Mouse (Mus musculus) layer of hippocampus, adult 2 months (tissue): ENCODE measurements around the gene Gbx1. TPM values are rescaled to one million over a fixed set of nuclear protein-coding genes. Genes with fewer than 3 reads are reported as not detected.

Experiments used
- DNase-seq, 2 experiments: peaks; one replicate each; pipeline ENCODE4 v3.0.0; 2022; ENCODE audit warnings: low spot score in 2 of 2
- H3K27ac ChIP-seq: fragments of 200-600 bp; 2 replicates; pipeline ENCODE4 v1.8.1; 2022
- H3K4me3 ChIP-seq: fragments of 200-600 bp; 2 replicates; pipeline ENCODE4 v1.8.1; 2022; ENCODE audit warnings: mild to moderate bottlenecking
- CTCF ChIP-seq: fragments of 200-600 bp; conservative IDR thresholded peaks from 2 replicates; pipeline ENCODE4 v1.8.1; 2022; ENCODE audit warnings: antibody characterized with exemption, mild to moderate bottlenecking, moderate library complexity
- total RNA-seq, 2 experiments: library from RNA; stranded (reverse); gene quantifications; 2 replicates each; pipeline ENCODE4 v1.2.3; 2021

The Gbx1 gene
- total RNA-seq, 2 experiments from 2014 or later = 0.10 TPM; not detected in 1

- DNase-seq = no peak
- TF ChIP-seq CTCF = no peak
- Histone ChIP-seq H3K27ac (peak overlapping the region; percentile 94), H3K4me3 (peak overlapping the region; percentile 91)
Observed at GRCm38 (mm10) chr5:24453283-24453984, 73.6 kb downstream of the Gbx1 start.

Other genes starting within 250 kb of the Gbx1 start
- gene Kcnh2, start 175.6 kb downstream of the Gbx1 start, total RNA-seq = 10 to 100 TPM; 21.7 to 23.6 TPM
- gene Nos3, start 162.4 kb downstream of the Gbx1 start, total RNA-seq = 1 to 10 TPM; 6.6 to 7.8 TPM
- 1 to 10 TPM; 3.0 to 3.2 TPM for gene Atg9b, start 135.1 kb downstream of the Gbx1 start, total RNA-seq
- 10 to 100 TPM; 50.8 to 57.0 TPM for gene Abcb8, start 133.5 kb downstream of the Gbx1 start, total RNA-seq
- gene Asic3, start 113.8 kb downstream of the Gbx1 start, total RNA-seq = under 1 TPM; 0.20 to 0.39 TPM
- gene Cdk5, start 103.7 kb downstream of the Gbx1 start, total RNA-seq = 100 to 1,000 TPM; 118 to 136 TPM
- 10 to 100 TPM; 32.5 to 37.6 TPM for gene Slc4a2, start 103.4 kb downstream of the Gbx1 start, total RNA-seq
- gene Fastk, start 81.9 kb downstream of the Gbx1 start, total RNA-seq = 100 to 1,000 TPM; 127 to 130 TPM
- 10 to 100 TPM; 22.2 to 22.5 TPM for gene Tmub1, start 79.3 kb downstream of the Gbx1 start, total RNA-seq
- 100 to 1,000 TPM; 651 to 655 TPM for gene Agap3, start 75.0 kb downstream of the Gbx1 start, total RNA-seq
- gene Asb10, start 13.8 kb upstream of the Gbx1 start, total RNA-seq = under 1 TPM in 1 of 2 experiments, not detected in 1; 0.31 TPM
- gene 4931409K22Rik, start 29.6 kb upstream of the Gbx1 start, total RNA-seq = not detected
- 10 to 100 TPM; 75.9 to 81.4 TPM for gene Abcf2, start 50.3 kb upstream of the Gbx1 start, total RNA-seq
- gene Chpf2, start 59.5 kb upstream of the Gbx1 start, total RNA-seq = 10 to 100 TPM; 63.6 to 66.7 TPM
- gene Smarcd3, start 97.2 kb upstream of the Gbx1 start, total RNA-seq = 10 to 100 TPM; 88.7 to 90.9 TPM
- 10 to 100 TPM; 65.9 to 69.0 TPM for gene Nub1, start 158.3 kb upstream of the Gbx1 start, total RNA-seq
- 1 to 10 TPM in 1 of 2 experiments, under 1 TPM in 1; 0.44 to 1.4 TPM for gene Wdr86, start 203.5 kb upstream of the Gbx1 start, total RNA-seq
- gene Crygn, start 230.8 kb upstream of the Gbx1 start, total RNA-seq = not detected